Mouse (Mus musculus) CH12.LX (cell line): ENCODE measurements around the gene Vmn1r188. TPM values are rescaled to one million over a fixed set of nuclear protein-coding genes. Genes with fewer than 3 reads are reported as not detected.

ENCODE experiments used
- DNase-seq: peaks from one replicate; pipeline ENCODE4 v3.0.0-alpha.2; 2013; ENCODE audit errors: extremely low read depth
- H3K27ac ChIP-seq: 2 replicates; pipeline ENCODE4 v1.5.1; 2012; ENCODE audit warnings: low read depth, mild to moderate bottlenecking, control low read depth, moderate library complexity; ENCODE audit not compliant: insufficient read depth
- H3K27me3 ChIP-seq: replicated peaks from 2 replicates; pipeline ENCODE3; 2012; ENCODE audit warnings: inconsistent platforms
- H3K36me3 ChIP-seq, 2 experiments: replicated peaks in 1 of 2; 2 replicates each; pipeline versions ENCODE3 to v1.6.1; 2012; ENCODE audit warnings: inconsistent platforms in 1 of 2, low read length in 1 of 2, mild to moderate bottlenecking in 1 of 2, mixed read lengths in 1 of 2, moderate library complexity in 1 of 2; ENCODE audit not compliant: control insufficient read depth in 1 of 2, insufficient read depth in 1 of 2
- H3K4me1 ChIP-seq, 2 experiments: 2 replicates each; pipeline ENCODE4 v1.6.1; 2012; ENCODE audit warnings: inconsistent platforms in 1 of 2, moderate library complexity in 1 of 2; ENCODE audit not compliant: insufficient read depth in 2 of 2, control insufficient read depth in 1 of 2
- H3K4me2 ChIP-seq: 2 replicates; pipeline ENCODE4 v1.6.1; 2012; ENCODE audit warnings: low read depth, mild to moderate bottlenecking, control low read depth; ENCODE audit not compliant: poor library complexity, insufficient read depth, severe bottlenecking
- H3K4me3 ChIP-seq, 3 experiments: fragments of 150-350 bp in 1 of 3; sonication (generic) in 1 of 3; replicated peaks in 1 of 3; 2 replicates each; pipeline versions ENCODE3 to v1.5.1; 2011 to 2012; ENCODE audit warnings: low read depth in 2 of 3, low read length in 2 of 3, mild to moderate bottlenecking in 2 of 3, moderate library complexity in 2 of 3, control low read depth in 1 of 3, improper control_type of control experiment in 1 of 3, inconsistent platforms in 1 of 3, mixed read lengths in 1 of 3; ENCODE audit not compliant: poor library complexity in 1 of 3
- H3K79me2 ChIP-seq: replicated peaks from 2 replicates; pipeline ENCODE4 v1.6.1; 2012; ENCODE audit warnings: mild to moderate bottlenecking, moderate library complexity; ENCODE audit not compliant: control insufficient read depth, poor library complexity, insufficient read depth, severe bottlenecking; ENCODE audit errors: extremely low read depth
- H3K9ac ChIP-seq: 2 replicates; pipeline ENCODE4 v1.6.1; 2012; ENCODE audit warnings: low read depth, mild to moderate bottlenecking, control low read depth, moderate library complexity; ENCODE audit not compliant: insufficient read depth
- H3K9me3 ChIP-seq: replicated peaks from 2 replicates; pipeline ENCODE3; 2012; ENCODE audit warnings: low read length, inconsistent platforms, mixed read lengths
- BHLHE40 ChIP-seq: IDR thresholded peaks from 2 replicates; pipeline ENCODE4 v1.6.1; 2011; ENCODE audit warnings: mild to moderate bottlenecking, low read depth, low read length, improper control_type of control experiment
- CHD1 ChIP-seq: IDR thresholded peaks from 2 replicates; pipeline ENCODE4 v1.6.1; 2012; ENCODE audit warnings: low read depth, low read length, improper control_type of control experiment, inconsistent platforms
- CHD2 ChIP-seq: IDR thresholded peaks from 2 replicates; pipeline ENCODE4 v1.6.1; 2011; ENCODE audit warnings: low read length, improper control_type of control experiment
- E2F4 ChIP-seq: IDR thresholded peaks from 2 replicates; pipeline ENCODE4 v1.6.1; 2011; ENCODE audit warnings: low read depth, low read length, improper control_type of control experiment; ENCODE audit not compliant: insufficient replicate concordance
- ELF1 ChIP-seq: IDR thresholded peaks from 2 replicates; pipeline ENCODE4 v1.6.1; 2014; ENCODE audit warnings: low read depth, mild to moderate bottlenecking, inconsistent platforms, low read length, improper control_type of control experiment
- EP300 ChIP-seq: IDR thresholded peaks from 2 replicates; pipeline ENCODE4 v1.6.1; 2011; ENCODE audit warnings: low read length, improper control_type of control experiment
- ETS1 ChIP-seq: conservative IDR thresholded peaks from 2 replicates; pipeline ENCODE4 v1.6.1; 2012; ENCODE audit warnings: low read depth, mild to moderate bottlenecking, inconsistent platforms, low read length, improper control_type of control experiment, moderate library complexity
- GABPA ChIP-seq: IDR thresholded peaks from 2 replicates; pipeline ENCODE4 v1.6.1; 2012; ENCODE audit warnings: low read depth, low read length, improper control_type of control experiment, inconsistent platforms; ENCODE audit not compliant: insufficient replicate concordance
- HCFC1 ChIP-seq: IDR thresholded peaks from 2 replicates; pipeline ENCODE4 v1.6.1; 2012; ENCODE audit warnings: low read depth, mild to moderate bottlenecking, inconsistent platforms, low read length, improper control_type of control experiment
- IRF4 ChIP-seq: IDR thresholded peaks from 2 replicates; pipeline ENCODE4 v1.6.1; 2014; ENCODE audit warnings: low read depth, mild to moderate bottlenecking, inconsistent platforms, low read length, improper control_type of control experiment
- JUND ChIP-seq: conservative IDR thresholded peaks from 2 replicates; pipeline ENCODE4 v1.6.1; 2011; ENCODE audit warnings: low read depth, low read length, improper control_type of control experiment
- KAT2A ChIP-seq: IDR thresholded peaks from 2 replicates; pipeline ENCODE4 v1.6.1; 2012; ENCODE audit warnings: low read length, improper control_type of control experiment, inconsistent platforms; ENCODE audit not compliant: insufficient replicate concordance
- MAFK ChIP-seq: IDR thresholded peaks from 2 replicates; pipeline ENCODE4 v1.6.1; 2011; ENCODE audit warnings: low read length, improper control_type of control experiment; ENCODE audit not compliant: insufficient replicate concordance
- MAX ChIP-seq: IDR thresholded peaks from 2 replicates; pipeline ENCODE4 v1.6.1; 2011; ENCODE audit warnings: low read length, improper control_type of control experiment
- MAZ ChIP-seq: IDR thresholded peaks from 2 replicates; pipeline ENCODE4 v1.6.1; 2012; ENCODE audit warnings: low read depth, mild to moderate bottlenecking, inconsistent platforms, low read length, improper control_type of control experiment, moderate library complexity
- MEF2A ChIP-seq: IDR thresholded peaks from 2 replicates; pipeline ENCODE4 v1.6.1; 2014; ENCODE audit warnings: low read depth, mild to moderate bottlenecking, inconsistent platforms, low read length, improper control_type of control experiment, borderline replicate concordance
- MXI1 ChIP-seq: IDR thresholded peaks from 2 replicates; pipeline ENCODE4 v1.6.1; 2011; ENCODE audit warnings: mild to moderate bottlenecking, low read depth, low read length, improper control_type of control experiment
- MYC ChIP-seq: IDR thresholded peaks from 2 replicates; pipeline ENCODE4 v1.6.1; 2011; ENCODE audit warnings: low read depth, mild to moderate bottlenecking, improper control_type of control experiment, low read length
- NELFE ChIP-seq: IDR thresholded peaks from 2 replicates; pipeline ENCODE4 v1.6.1; 2011; ENCODE audit warnings: low read depth, low read length, improper control_type of control experiment
- NRF1 ChIP-seq: IDR thresholded peaks from 2 replicates; pipeline ENCODE4 v1.6.1; 2014; ENCODE audit warnings: low read depth, mild to moderate bottlenecking, inconsistent platforms, low read length, improper control_type of control experiment, moderate library complexity
- POLR2A ChIP-seq: IDR thresholded peaks from 2 replicates; pipeline ENCODE4 v1.6.1; 2011; ENCODE audit warnings: low read depth, mild to moderate bottlenecking, improper control_type of control experiment, low read length
- POLR2AphosphoS2 ChIP-seq: IDR thresholded peaks from 2 replicates; pipeline ENCODE4 v1.6.1; 2011; ENCODE audit warnings: low read depth, low read length, improper control_type of control experiment
- RAD21 ChIP-seq: IDR thresholded peaks from 2 replicates; pipeline ENCODE4 v1.6.1; 2011; ENCODE audit warnings: low read depth, mild to moderate bottlenecking, low read length, improper control_type of control experiment, moderate library complexity
- RCOR1 ChIP-seq: conservative IDR thresholded peaks from 2 replicates; pipeline ENCODE4 v1.6.1; 2012; ENCODE audit warnings: low read depth, mild to moderate bottlenecking, inconsistent platforms, low read length, improper control_type of control experiment
- SIN3A ChIP-seq: IDR thresholded peaks from 2 replicates; pipeline ENCODE4 v1.6.1; 2012; ENCODE audit warnings: low read length, improper control_type of control experiment, inconsistent platforms
- SMC3 ChIP-seq: IDR thresholded peaks from 2 replicates; pipeline ENCODE4 v1.6.1; 2011; ENCODE audit warnings: low read depth, low read length, improper control_type of control experiment
- TCF12 ChIP-seq: IDR thresholded peaks from 2 replicates; pipeline ENCODE4 v1.6.1; 2014; ENCODE audit warnings: low read depth, mild to moderate bottlenecking, inconsistent platforms, low read length, improper control_type of control experiment
- UBTF ChIP-seq: IDR thresholded peaks from 2 replicates; pipeline ENCODE4 v1.6.1; 2012; ENCODE audit warnings: low read depth, mild to moderate bottlenecking, inconsistent platforms, low read length, improper control_type of control experiment, moderate library complexity
- USF2 ChIP-seq: conservative IDR thresholded peaks from 2 replicates; pipeline ENCODE4 v1.6.1; 2011; ENCODE audit warnings: low read depth, low read length, improper control_type of control experiment
- ZC3H11A ChIP-seq: IDR thresholded peaks from 2 replicates; pipeline ENCODE4 v1.6.1; 2012; ENCODE audit warnings: low read depth, mild to moderate bottlenecking, inconsistent platforms, low read length, improper control_type of control experiment
- ZKSCAN1 ChIP-seq: IDR thresholded peaks from 2 replicates; pipeline ENCODE4 v1.6.1; 2012; ENCODE audit warnings: low read depth, inconsistent platforms, low read length, improper control_type of control experiment, borderline replicate concordance
- ZMIZ1 ChIP-seq: IDR thresholded peaks from 2 replicates; pipeline ENCODE4 v1.6.1; 2012; ENCODE audit warnings: low read depth, mild to moderate bottlenecking, inconsistent platforms, low read length, improper control_type of control experiment
- dilution Hi-C: fragments of 300-500 bp; cut with MboI; formaldehyde crosslinking; loops from 2 replicates; pipeline ENCODE4 v1.14.3; 2020; ENCODE audit warnings: low sequenced_read_pairs; ENCODE audit not compliant: extremely low pct_unique_long_range_greater_than_20kb, extremely low pct_ligation_motif_present
- in situ Hi-C: fragments of 300-500 bp; cut with MboI; formaldehyde crosslinking; loops from 3 replicates; pipeline ENCODE4 v1.14.3; 2019; ENCODE audit warnings: low sequenced_read_pairs, low pct_ligation_motif_present, low pct_unique_long_range_greater_than_20kb, mixed read lengths
- polyA plus RNA-seq: library from polyadenylated mRNA; unstranded; fragments of >175 nt; gene quantifications from 2 replicates; pipeline ENCODE4 v1.2.1, GENCODE M21; 2012; ENCODE audit warnings: low read depth; ENCODE audit not compliant: insufficient read length
- total RNA-seq, 2 experiments: library from RNA; depleted of rRNA; stranded (reverse); fragments of 300-350 nt in 1 of 2; fragments of >200 nt in 1 of 2; gene quantifications; 2 replicates each; pipeline ENCODE4 v1.2.3; 2012 to 2014

Vmn1r188 gene
- total and polyA plus RNA-seq, 3 experiments, result not detected

DNA sequence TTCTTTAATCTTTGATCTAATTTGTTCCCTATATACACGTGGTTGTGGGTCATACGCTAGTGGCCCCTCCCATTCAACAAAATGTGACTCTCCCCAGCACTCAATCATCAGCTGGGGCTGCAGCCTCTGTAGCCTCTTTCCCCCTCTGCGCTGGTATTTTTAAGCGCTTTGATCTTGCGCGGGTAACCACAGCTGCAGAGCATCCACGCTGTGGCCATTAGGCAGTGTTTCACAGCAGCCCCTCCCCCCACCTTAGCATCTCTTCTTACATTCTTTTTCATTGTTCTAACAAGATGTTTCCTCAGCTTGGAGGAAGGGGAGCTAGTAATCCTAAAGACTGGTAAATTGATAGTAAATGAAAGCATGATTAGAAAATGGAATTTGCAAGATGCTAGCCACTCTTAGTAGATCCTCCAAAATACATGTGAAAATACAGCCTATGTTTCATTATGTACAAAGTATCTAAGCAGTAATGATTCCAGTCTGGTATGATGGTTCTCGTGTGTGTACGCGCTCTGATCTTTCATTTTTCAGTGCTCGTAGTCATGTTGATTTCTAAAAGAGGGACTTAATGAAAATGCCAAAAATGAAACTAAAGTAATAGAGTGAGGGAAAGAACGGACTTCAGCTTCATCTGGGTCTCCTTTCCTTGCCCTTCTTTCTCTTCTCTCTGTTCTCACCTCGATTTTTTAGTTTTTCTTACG, 34.4 kb upstream of the Vmn1r188 start (continued):
- TF ChIP-seq ZC3H11A, result no peak
- no peak for TF ChIP-seq MEF2A
- no peak for TF ChIP-seq KAT2A
- peak; percentile 20; the same call in 1 of the 2 replicates for TF ChIP-seq E2F4
- TF ChIP-seq HCFC1, result no peak
- peak; percentile 88 for TF ChIP-seq CHD2
- TF ChIP-seq SMC3, result no peak
- TF ChIP-seq, all 38 proteins: peak for 13

DNA sequence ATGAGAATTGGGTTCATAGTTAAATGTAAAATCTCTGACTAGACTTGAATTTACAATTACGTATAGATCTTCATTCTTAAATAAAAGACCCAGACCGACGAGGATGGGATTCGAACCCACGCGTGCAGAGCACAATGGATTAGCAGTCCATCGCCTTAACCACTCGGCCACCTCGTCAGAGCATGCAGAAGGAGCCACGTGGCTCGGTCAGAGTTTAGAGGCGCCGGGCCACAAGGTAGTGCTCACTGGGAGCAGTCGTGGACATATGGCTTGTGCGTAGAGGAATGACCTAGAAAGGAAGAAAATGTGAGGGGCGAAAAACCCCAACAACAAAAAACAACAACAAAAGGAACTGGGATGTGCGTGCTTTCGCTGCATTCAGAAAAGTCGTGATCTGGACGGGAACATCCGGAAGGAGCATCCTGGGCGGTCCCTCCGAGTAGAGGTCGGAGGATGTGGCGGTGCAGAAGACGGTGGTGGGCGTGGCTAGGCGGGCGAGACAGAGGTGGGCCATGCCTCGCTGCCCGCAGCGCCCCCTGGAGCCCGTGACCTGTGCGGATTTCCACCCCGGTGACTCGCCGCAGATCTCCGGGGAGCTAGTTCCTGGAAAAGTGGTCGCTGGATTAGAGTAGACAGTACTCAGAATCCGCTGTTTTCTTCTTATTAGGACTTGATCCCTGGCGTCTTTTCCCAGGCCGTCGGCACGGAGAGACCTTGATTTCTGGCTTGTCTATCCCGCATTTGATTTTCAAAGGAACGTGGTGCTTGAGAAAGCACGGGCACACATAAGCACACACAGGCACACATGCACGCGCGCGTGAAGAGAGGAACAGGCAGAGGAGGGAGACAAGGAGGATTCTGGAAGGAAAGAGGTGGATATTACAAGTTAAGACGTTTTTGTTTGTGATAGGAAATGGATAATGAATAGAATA, 33.4 kb upstream of the Vmn1r188 start:
- H3K9ac ChIP-seq, result peak overlapping the region; percentile 90
- H3K27me3 ChIP-seq, result no peaks in the 10 kb centered on the region
- H3K27ac ChIP-seq, result peak overlapping the region; percentile 86
- TF ChIP-seq TCF12 (peak; percentile 69), UBTF (no peak), IRF4 (no peak; the same call in 1 of the 2 replicates), POLR2A (peak; percentile 84), MXI1 (peak; percentile 87), MAZ (no peak), GABPA (no peak), ZMIZ1 (peak; percentile 63), MEF2A (peak; percentile 48; the same call in 1 of the 2 replicates), SIN3A (peak; percentile 47; the same call in 1 of the 2 replicates), SMC3 (peak; percentile 33), JUND (peak; percentile 34; the same call in 1 of the 2 replicates), ELF1 (peak; percentile 95), ETS1 (0 out of 2 replicates have a peak, but pooled peaks have one; percentile 37), POLR2AphosphoS2 (no peak), MYC (peak; percentile 84), BHLHE40 (peak; percentile 83), MAX (peak; percentile 93), ZC3H11A (no peak), ZKSCAN1 (no peak), HCFC1 (peak; percentile 45; the same call in 1 of the 2 replicates), RCOR1 (peak; percentile 19; the same call in 1 of the 2 replicates), E2F4 (peak; percentile 81; the same call in 1 of the 2 replicates), USF2 (no peak), RAD21 (peak; percentile 21), CHD1 (no peak), EP300 (peak; percentile 76), CHD2 (peak; percentile 66), NRF1 (peak; percentile 66), NELFE (peak; percentile 65), MAFK (peak; percentile 96)

More for the DNA sequence above, 33.4 kb upstream of the Vmn1r188 start:
- in situ Hi-C loops, result no loop called here
- Histone ChIP-seq H3K4me3 (peak overlapping the region; percentile 60 to 78 (median 64)), H3K9me3 (no peaks in the 10 kb centered on the region), H3K36me3 (no peaks in the 10 kb centered on the region), H3K4me1 (peaks cover 0 to 43% of the 10 kb centered on the region in 2 experiments; a peak in 3 of 4 replicates), H3K79me2 (no peaks in the 10 kb centered on the region), H3K4me2 (peak overlapping the region; percentile 63)
- DNase-seq, result peak; percentile 96
- dilution Hi-C loops, result no loop called here
